Mouse (Mus musculus) testis, adult 2 months (tissue): ENCODE measurements around the gene Plekhg3.

Source experiments
- CTCF ChIP-seq: fragments of 200-500 bp; IDR thresholded peaks from 2 replicates; pipeline ENCODE4 v1.5.1; 2012; ENCODE audit warnings: low read depth, mild to moderate bottlenecking, inconsistent platforms, low read length, moderate library complexity; ENCODE audit not compliant: control insufficient read depth, insufficient read depth, insufficient replicate concordance
- POLR2A ChIP-seq: fragments of 200-500 bp; IDR thresholded peaks from 2 replicates; pipeline ENCODE4 v1.6.1; 2012; ENCODE audit warnings: low read depth, mild to moderate bottlenecking, inconsistent platforms, low read length, moderate library complexity; ENCODE audit not compliant: control insufficient read depth

DNA sequence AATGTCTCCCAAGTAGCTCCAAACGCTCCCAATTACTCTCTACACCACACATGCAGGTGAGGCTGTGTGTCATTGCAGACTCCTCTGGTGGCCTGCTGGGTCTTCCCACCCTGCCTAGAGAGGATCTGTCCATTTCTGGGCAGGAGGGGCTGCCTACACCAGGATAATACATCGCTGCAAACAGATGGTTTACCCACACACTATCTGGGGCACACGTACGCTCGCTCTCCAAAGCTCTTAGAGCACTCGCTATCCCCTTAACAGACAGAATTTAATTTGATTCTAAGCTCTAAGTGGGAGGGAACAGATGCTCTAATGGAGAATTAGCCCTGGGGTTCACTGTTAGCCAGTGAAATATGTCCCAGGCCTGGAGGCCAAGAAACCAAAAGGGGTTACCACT lies 92.7 kb downstream of the Plekhg3 start:
- TF ChIP-seq CTCF (no peak), POLR2A (no peak)
